Mouse (Mus musculus): ENCODE measurements at regions not wholly inside any gene's neighbourhood (a gene's known extent, or its start where the extent isn't known, plus 50 kb on each side); places are given as distances from the start of the nearest gene placed in this dataset.
"Not testable (repeated sequence)": the region's sequence is repeated elsewhere in the genome, so short reads cannot be mapped to it uniquely, and the experiment has no call there.

DNA sequence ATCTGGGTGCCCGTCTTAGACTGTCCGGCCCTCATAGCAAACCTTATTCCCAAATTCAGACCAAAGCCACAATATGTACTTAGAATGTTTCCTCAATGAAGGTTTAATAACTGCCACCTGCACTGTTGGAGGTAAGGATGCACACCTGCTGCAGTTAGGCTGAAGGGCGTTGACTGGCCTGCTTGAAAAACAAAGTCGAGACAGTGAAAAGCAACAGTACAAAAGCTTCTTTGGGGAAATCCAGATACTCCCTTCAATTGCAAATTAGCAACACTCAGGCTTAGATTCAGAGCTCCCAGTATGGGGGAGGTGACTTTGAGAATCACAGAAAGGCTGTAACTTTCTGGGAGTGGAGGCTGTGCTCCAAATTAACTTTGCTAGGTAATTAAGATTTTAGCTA, 2491.9 kb downstream of the Cntnap5b start:
- not testable (repeated sequence) for H3K27ac ChIP-seq (ENCODE audit: low read depth, low read length); ATAC-seq (ENCODE audit: low FRiP score); H3K4me3 ChIP-seq (ENCODE audit: low read depth, low read length); H3K4me2 ChIP-seq (replicated peaks; ENCODE audit: low read depth, low read length); H3K27me3 ChIP-seq (ENCODE audit: control insufficient read depth, insufficient read depth, low read length); H3K9ac ChIP-seq (ENCODE audit: low read depth, low read length); H3K9me3 ChIP-seq (ENCODE audit: control insufficient read depth, low read length); DNase-seq (ENCODE audit: low spot score); H3K36me3 ChIP-seq (ENCODE audit: control insufficient read depth, insufficient read depth, low read length); H3K4me1 ChIP-seq (replicated peaks; ENCODE audit: control insufficient read depth, insufficient read depth, low read length)
- WGBS = 90% methylated on average over 4 of the region's 4 CpGs

DNA sequence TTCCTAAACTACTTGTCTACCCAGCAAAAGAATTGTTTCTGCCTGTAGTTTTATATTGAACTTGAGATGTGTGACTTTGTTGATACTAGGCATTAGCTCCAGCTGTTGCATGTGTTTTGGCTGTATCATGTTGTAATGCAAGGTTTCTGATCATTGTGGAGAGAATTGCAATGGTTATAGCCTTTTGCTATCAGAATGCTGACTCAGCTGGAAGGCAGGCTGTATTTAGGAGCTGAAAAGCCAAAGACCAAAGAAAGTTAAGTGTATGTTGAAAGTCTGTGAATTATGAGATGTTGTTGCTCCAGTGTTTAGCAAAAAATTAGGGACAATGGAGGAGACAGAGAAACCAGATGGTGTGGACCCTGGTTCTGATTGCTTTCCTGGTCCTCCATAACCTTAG, 2493.9 kb upstream of the Cdh20 start:
- Histone ChIP-seq H3K4me3 (ENCODE audit: low read depth, low read length) (no peak overlapping the region), H3K36me3 (ENCODE audit: control insufficient read depth, insufficient read depth, low read length) (no peaks in the 10 kb centered on the region), H3K27me3 (ENCODE audit: control insufficient read depth, insufficient read depth, low read length) (no peaks in the 10 kb centered on the region), H3K9ac (ENCODE audit: low read depth, low read length) (no peak overlapping the region), H3K4me1 (replicated peaks; ENCODE audit: control insufficient read depth, insufficient read depth, low read length) (no peaks in the 10 kb centered on the region), H3K4me2 (replicated peaks; ENCODE audit: low read depth, low read length) (no peak overlapping the region), H3K9me3 (ENCODE audit: control insufficient read depth, low read length) (no peaks in the 10 kb centered on the region), H3K27ac (ENCODE audit: low read depth, low read length) (no peak overlapping the region)
- ATAC-seq (ENCODE audit: low FRiP score) = no peak
- no peak for DNase-seq (ENCODE audit: low spot score)

GRCm38 (mm10) chr1:102288288-102288687, 2480.0 kb upstream of the Cdh20 start:
- H3K9ac ChIP-seq (ENCODE audit: low read depth, low read length) = no peak overlapping the region
- H3K9me3 ChIP-seq (ENCODE audit: control insufficient read depth, low read length) = no peaks in the 10 kb centered on the region
- no peak overlapping the region for H3K4me3 ChIP-seq (ENCODE audit: low read depth, low read length)
- H3K27me3 ChIP-seq (ENCODE audit: control insufficient read depth, insufficient read depth, low read length) = no peaks in the 10 kb centered on the region
- no peaks in the 10 kb centered on the region for H3K4me1 ChIP-seq (replicated peaks; ENCODE audit: control insufficient read depth, insufficient read depth, low read length)
- H3K4me2 ChIP-seq (replicated peaks; ENCODE audit: low read depth, low read length) = no peak overlapping the region
- H3K36me3 ChIP-seq (ENCODE audit: control insufficient read depth, insufficient read depth, low read length) = no peaks in the 10 kb centered on the region
- DNase-seq (ENCODE audit: low spot score) = no peak
- peak; percentile 63; the same call in 1 of the 2 replicates for ATAC-seq (ENCODE audit: low FRiP score)
- no peak overlapping the region for H3K27ac ChIP-seq (ENCODE audit: low read depth, low read length)
- WGBS = 6% methylated on average over 1 of the region's 1 CpGs

GRCm38 (mm10) chr1:102303526-102303925, 2464.8 kb upstream of the Cdh20 start:
- H3K9me3 ChIP-seq (ENCODE audit: control insufficient read depth, low read length) = no peaks in the 10 kb centered on the region
- no peak for DNase-seq (ENCODE audit: low spot score)
- H3K4me2 ChIP-seq (replicated peaks; ENCODE audit: low read depth, low read length) = no peak overlapping the region
- no peaks in the 10 kb centered on the region for H3K27me3 ChIP-seq (ENCODE audit: control insufficient read depth, insufficient read depth, low read length)
- no peaks in the 10 kb centered on the region for H3K4me1 ChIP-seq (replicated peaks; ENCODE audit: control insufficient read depth, insufficient read depth, low read length)
- H3K4me3 ChIP-seq (ENCODE audit: low read depth, low read length) = no peak overlapping the region
- no peaks in the 10 kb centered on the region for H3K36me3 ChIP-seq (ENCODE audit: control insufficient read depth, insufficient read depth, low read length)
- no peak overlapping the region for H3K9ac ChIP-seq (ENCODE audit: low read depth, low read length)
- ATAC-seq (ENCODE audit: low FRiP score) = no peak
- no peak overlapping the region for H3K27ac ChIP-seq (ENCODE audit: low read depth, low read length)
- WGBS = 44% methylated on average over 1 of the region's 1 CpGs

DNA sequence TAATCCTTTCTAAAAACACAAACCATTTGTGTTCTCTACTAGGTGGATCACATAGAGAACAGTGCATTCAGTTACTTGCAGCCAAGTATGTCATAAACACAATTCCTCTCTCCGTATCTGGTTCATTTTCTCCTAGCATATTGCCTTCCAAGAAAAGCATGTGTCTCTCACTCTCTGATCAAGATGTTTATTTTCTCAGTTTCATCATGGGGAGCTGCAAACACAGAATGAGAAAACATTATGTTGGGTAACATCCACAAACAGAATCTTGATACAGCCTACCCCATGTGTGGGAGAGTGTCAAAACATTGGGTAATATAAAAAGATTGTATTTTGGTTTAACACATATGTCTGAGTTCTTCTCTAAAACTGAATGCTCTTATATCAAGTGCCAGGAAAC, 2415.2 kb upstream of the Cdh20 start:
- DNase-seq (ENCODE audit: low spot score) (no peak), ATAC-seq (ENCODE audit: low FRiP score) (no peak)
- Histone ChIP-seq H3K27ac (ENCODE audit: low read depth, low read length) (no peak overlapping the region), H3K4me1 (replicated peaks; ENCODE audit: control insufficient read depth, insufficient read depth, low read length) (no peaks in the 10 kb centered on the region), H3K4me3 (ENCODE audit: low read depth, low read length) (no peak overlapping the region), H3K36me3 (ENCODE audit: control insufficient read depth, insufficient read depth, low read length) (no peaks in the 10 kb centered on the region), H3K4me2 (replicated peaks; ENCODE audit: low read depth, low read length) (no peak overlapping the region), H3K9me3 (ENCODE audit: control insufficient read depth, low read length) (no peaks in the 10 kb centered on the region), H3K9ac (ENCODE audit: low read depth, low read length) (no peak overlapping the region), H3K27me3 (ENCODE audit: control insufficient read depth, insufficient read depth, low read length) (no peaks in the 10 kb centered on the region)
- WGBS = 88% methylated on average over 1 of the region's 1 CpGs

GRCm38 (mm10) chr1:102357911-102358310, 2410.4 kb upstream of the Cdh20 start:
- H3K4me2 ChIP-seq (replicated peaks; ENCODE audit: low read depth, low read length); DNase-seq (ENCODE audit: low spot score); H3K4me1 ChIP-seq (replicated peaks; ENCODE audit: control insufficient read depth, insufficient read depth, low read length); H3K27ac ChIP-seq (ENCODE audit: low read depth, low read length); ATAC-seq (ENCODE audit: low FRiP score); H3K9ac ChIP-seq (ENCODE audit: low read depth, low read length); H3K27me3 ChIP-seq (ENCODE audit: control insufficient read depth, insufficient read depth, low read length); H3K4me3 ChIP-seq (ENCODE audit: low read depth, low read length); H3K36me3 ChIP-seq (ENCODE audit: control insufficient read depth, insufficient read depth, low read length); H3K9me3 ChIP-seq (ENCODE audit: control insufficient read depth, low read length): not testable (repeated sequence)
- WGBS = 90% methylated on average over 8 of the region's 8 CpGs

- Histone ChIP-seq H3K27ac (ENCODE audit: low read depth, low read length) (no peak overlapping the region), H3K27me3 (ENCODE audit: control insufficient read depth, insufficient read depth, low read length) (no peaks in the 10 kb centered on the region), H3K4me1 (replicated peaks; ENCODE audit: control insufficient read depth, insufficient read depth, low read length) (no peaks in the 10 kb centered on the region), H3K4me3 (ENCODE audit: low read depth, low read length) (no peak overlapping the region), H3K4me2 (replicated peaks; ENCODE audit: low read depth, low read length) (no peak overlapping the region), H3K9me3 (ENCODE audit: control insufficient read depth, low read length) (no peaks in the 10 kb centered on the region), H3K9ac (ENCODE audit: low read depth, low read length) (no peak overlapping the region), H3K36me3 (ENCODE audit: control insufficient read depth, insufficient read depth, low read length) (no peaks in the 10 kb centered on the region)
- ATAC-seq (ENCODE audit: low FRiP score) (peak; percentile 64), DNase-seq (ENCODE audit: low spot score) (peak; percentile 6)
- WGBS = 65% methylated on average over 1 of the region's 1 CpGs
These were observed 2389.7 kb upstream of the Cdh20 start for GRCm38 (mm10) chr1:102378613-102379012.

All from hindbrain, embryonic 11.5 days (tissue).